ENCODE assay signal across 19 mouse cellular contexts in the genomic region with DNA sequence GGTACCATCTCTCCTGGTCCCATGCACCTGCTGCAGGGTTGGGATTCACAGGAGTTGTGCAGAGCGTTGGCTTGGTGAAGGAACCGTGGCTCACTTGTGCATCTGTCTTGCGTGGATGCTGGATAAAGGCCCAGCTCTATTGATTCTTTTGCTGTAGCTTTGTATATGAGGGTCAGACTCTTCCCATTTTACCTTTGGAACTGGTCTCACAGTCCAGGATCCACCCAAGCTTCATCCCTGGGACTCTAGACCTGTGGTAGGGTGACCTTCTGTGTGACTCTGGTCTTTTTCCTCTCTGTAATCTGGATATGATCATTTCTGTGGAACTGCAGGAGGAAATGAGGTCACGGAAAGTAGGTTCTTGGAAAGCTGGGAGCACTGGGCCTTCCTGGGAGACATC.
"Had no signal": no experiment of that assay in that cellular context is flagged by ENCODE, and none has a peak within 500 bp of the region (broad histone marks: within the 10 kb centered on the region; RNA-seq: fewer than 3 reads in every experiment).

No protein-coding gene starts in this region.

- H3K27ac ChIP-seq: midbrain, embryonic 10.5 days; midbrain, embryonic 12.5 days; neural tube, embryonic 13.5 days; neural tube, embryonic 15.5 days had no signal

- H3K9me3 ChIP-seq: midbrain, embryonic 10.5 days; midbrain, embryonic 12.5 days; neural tube, embryonic 13.5 days; neural tube, embryonic 15.5 days had no signal

- H3K27me3 ChIP-seq: midbrain, embryonic 12.5 days; neural tube, embryonic 13.5 days; neural tube, embryonic 15.5 days had no signal

- H3K9ac ChIP-seq: lung, embryonic 14.5 days; midbrain, embryonic 12.5 days; neural tube, embryonic 13.5 days; neural tube, embryonic 15.5 days had no signal

- ATAC-seq: midbrain, embryonic 16.5 days had no signal

- H3K4me3 ChIP-seq: midbrain, embryonic 10.5 days; midbrain, embryonic 12.5 days; myocyte; neural tube, embryonic 13.5 days; neural tube, embryonic 15.5 days had no signal

- DNase-seq: lung, adult 18-20 months; lung, embryonic 14.5 days; lung, postnatal 10 days; lung, postnatal 4 days; midbrain, embryonic 14.5 days; retina, postnatal 1 day; right cerebral cortex, adult 18-20 months; right cerebral cortex, postnatal 25 days; right cerebral cortex, postnatal 4 days; spleen, adult 18-20 months; thymus, adult 18-20 months; thymus, postnatal 14 days; thymus, postnatal 36 days had no signal

- H3K4me1 ChIP-seq: midbrain, embryonic 10.5 days; midbrain, embryonic 12.5 days; neural tube, embryonic 13.5 days; neural tube, embryonic 15.5 days had no signal

- H3K4me2 ChIP-seq: lung, embryonic 14.5 days; midbrain, embryonic 12.5 days; neural tube, embryonic 13.5 days; neural tube, embryonic 15.5 days had no signal
